Mouse (Mus musculus) right cerebral cortex, adult 2 months (tissue): ENCODE data around the gene Pilra.

Experiments used
- DNase-seq, 2 experiments: peaks; one replicate each; pipeline ENCODE4 v3.0.0; 2021 to 2022; ENCODE audit warnings: low spot score in 2 of 2

The Pilra gene

GRCm38 (mm10) chr5:137779053-137779933 is 56.8 kb downstream of the Pilra start:
- DNase-seq, result no peak

GRCm38 (mm10) chr5:137778635-137779034 is 57.4 kb downstream of the Pilra start, which contains the start of gene Ppp1r35:
TSS of gene Ppp1r35 (plus strand) at chr5:137778849.
- DNase-seq, result peak; percentile 97

- DNase-seq, result no peak
Observed at GRCm38 (mm10) chr5:137777267-137777845, 58.7 kb downstream of the Pilra start.

- no peak for DNase-seq
Observed at GRCm38 (mm10) chr5:137776408-137776918, 59.6 kb downstream of the Pilra start.

GRCm38 (mm10) chr5:137775587-137776290 is 60.3 kb downstream of the Pilra start:
- DNase-seq, result no peak

GRCm38 (mm10) chr5:137772755-137773154 is 63.3 kb downstream of the Pilra start:
- DNase-seq, result no peak
